Comparison of ENCODE assay signal across 8 mouse cellular contexts in genomic region chr6:55392453-55392852, GRCm38 (mm10). TPM values are rescaled to one million over a fixed set of nuclear protein-coding genes. Genes with fewer than 3 reads are reported as not detected.
A peak's percentile ranks its signal among the peaks of the same experiment; 100 is the strongest.
DNase-seq lines count a peak whose midpoint lies in the region; ATAC-seq and TF ChIP-seq lines count a peak whose summit lies in the region.

No protein-coding gene starts in this region.

- peak; percentile 47 for TF ChIP-seq CTCF in ES-Bruce4 (IDR thresholded peaks at IDR 0.05; ENCODE audit: low read depth, low read length)
- peak; percentile 75 for TF ChIP-seq CTCF in bone marrow macrophage, adult 2 months (IDR thresholded peaks at IDR 0.05; ENCODE audit: low read depth, low read length)
- peak; percentile 68 for TF ChIP-seq CTCF in lung, adult 2 months (IDR thresholded peaks at IDR 0.05; ENCODE audit: insufficient read depth, low read length)

- H3K9me3 ChIP-seq in ES-Bruce4 (replicated peaks; ENCODE audit: control insufficient read depth, insufficient read depth, low read length, poor library complexity, severe bottlenecking) = no peaks in the 10 kb centered on the region
- no peaks in the 10 kb centered on the region for H3K9me3 ChIP-seq in embryonic facial prominence, embryonic 14.5 days (ENCODE audit: control insufficient read depth, low read length)

- no peak overlapping the region for H3K9ac ChIP-seq in ES-Bruce4 (ENCODE audit: low read depth, poor library complexity, severe bottlenecking)
- H3K9ac ChIP-seq in embryonic facial prominence, embryonic 14.5 days (ENCODE audit: low read depth, low read length) = no peak overlapping the region

- no peak overlapping the region for H3K4me2 ChIP-seq in embryonic facial prominence, embryonic 14.5 days (ENCODE audit: low read depth, low read length)

- H3K4me1 ChIP-seq in ES-Bruce4 (ENCODE audit: control insufficient read depth, insufficient read depth, low read length) = no peaks in the 10 kb centered on the region
- H3K4me1 ChIP-seq in bone marrow macrophage, adult 2 months (ENCODE audit: control insufficient read depth, insufficient read depth, low read length) = no peaks in the 10 kb centered on the region
- H3K4me1 ChIP-seq in embryonic facial prominence, embryonic 14.5 days (ENCODE audit: control insufficient read depth, insufficient read depth, low read length) = peaks cover 20% of the 10 kb centered on the region; the same call in 1 of the 2 replicates
- no peaks in the 10 kb centered on the region for H3K4me1 ChIP-seq in lung, adult 2 months (ENCODE audit: control insufficient read depth, insufficient read depth, low read length)

- TF ChIP-seq EP300 in ES-Bruce4 (IDR thresholded peaks at IDR 0.05; ENCODE audit: insufficient read depth, low read depth, low read length) = no peak

- H3K36me3 ChIP-seq in ES-Bruce4 (ENCODE audit: control insufficient read depth, insufficient read depth, low read length, poor library complexity, severe bottlenecking) = no peaks in the 10 kb centered on the region
- no peaks in the 10 kb centered on the region for H3K36me3 ChIP-seq in embryonic facial prominence, embryonic 14.5 days (ENCODE audit: control insufficient read depth, insufficient read depth, low read length)

- DNase-seq in embryonic facial prominence, embryonic 14.5 days (ENCODE audit: low spot score) = peak; percentile 85
- peak; percentile 80 to 89 for DNase-seq in heart, postnatal 10 days
- peak; percentile 91 for DNase-seq in kidney, postnatal 4 days
- DNase-seq in lung, adult 2 months = peak; percentile 72
- peak; percentile 79 for DNase-seq in ovary, postnatal 14 days (ENCODE audit: low spot score)
- peak; percentile 44 to 54 for DNase-seq in thymus, postnatal 36 days

- WGBS in embryonic facial prominence, embryonic 14.5 days = 13% methylated on average over 4 of the region's 4 CpGs
- 12% methylated on average over 4 of the region's 4 CpGs for WGBS in lung, adult 2 months

- ATAC-seq in embryonic facial prominence, embryonic 14.5 days (ENCODE audit: low read depth) = peak; percentile 48; the same call in 1 of the 2 replicates

- no peaks in the 10 kb centered on the region for H3K27me3 ChIP-seq in ES-Bruce4 (ENCODE audit: control insufficient read depth, insufficient read depth, low read length, poor library complexity, severe bottlenecking)
- no peaks in the 10 kb centered on the region for H3K27me3 ChIP-seq in embryonic facial prominence, embryonic 14.5 days (replicated peaks; ENCODE audit: control insufficient read depth, insufficient read depth, low read length)

- no peak overlapping the region for H3K27ac ChIP-seq in ES-Bruce4 (ENCODE audit: insufficient read depth, low read length)
- no peak overlapping the region for H3K27ac ChIP-seq in bone marrow macrophage, adult 2 months (ENCODE audit: insufficient read depth, low read depth, low read length)
- no peak overlapping the region for H3K27ac ChIP-seq in embryonic facial prominence, embryonic 14.5 days (replicated peaks; ENCODE audit: low read depth, low read length)

- TF ChIP-seq POLR2A in ES-Bruce4 (IDR thresholded peaks at IDR 0.05; ENCODE audit: insufficient read depth, low read length) = no peak
- no peak for TF ChIP-seq POLR2A in bone marrow macrophage, adult 2 months (IDR thresholded peaks at IDR 0.05; ENCODE audit: borderline replicate concordance, low read depth, low read length)
- TF ChIP-seq POLR2A in lung, adult 2 months (IDR thresholded peaks at IDR 0.05; ENCODE audit: borderline replicate concordance, extremely low read depth, low read depth, low read length) = no peak

- intact Hi-C loops in heart, postnatal 10 days (cut with DNase I) = loop anchor here (1.0 to 5.0 kb wide), 4 partner anchors 60 to 558 kb away; partner anchors contain the start of gene Adcyap1r1

- no peak overlapping the region for H3K4me3 ChIP-seq in ES-Bruce4 (ENCODE audit: low read depth, low read length)
- no peak overlapping the region for H3K4me3 ChIP-seq in bone marrow macrophage, adult 2 months (ENCODE audit: insufficient read depth, low read length)
- no peak overlapping the region for H3K4me3 ChIP-seq in embryonic facial prominence, embryonic 14.5 days (ENCODE audit: low read depth, low read length)
- H3K4me3 ChIP-seq in lung, adult 2 months (replicated peaks; ENCODE audit: extremely low read depth, low read depth, low read length) = no peak overlapping the region

RNA-seq across cellular contexts. Expression of gene Ghrhr, which starts 16.4 kb away (rescaled TPM):
- polyA plus RNA-seq in ES-Bruce4 (2011; ENCODE audit: insufficient read depth, insufficient read length, low read depth, missing spikeins) = not detected in 2 replicates
- polyA plus RNA-seq in bone marrow macrophage, adult 2 months (2012; ENCODE audit: insufficient read depth, insufficient read length, missing spikeins) = not detected in 2 replicates
- not detected in 2 replicates for polyA plus RNA-seq in embryonic facial prominence, embryonic 14.5 days (2014; fragmentation: Nextera tagmentation; extraction: Ambion mirVana)
- total RNA-seq in heart, postnatal 10 days (2021) = not detected
- polyA plus RNA-seq in lung, adult 2 months (2012; rRNA removed) = not detected in 2 replicates

RNA-seq across cellular contexts. Expression of gene Aqp1, which starts 56.2 kb away (rescaled TPM):
- 0.43 and 0.60 TPM in 2 replicates for polyA plus RNA-seq in ES-Bruce4 (2011; ENCODE audit: insufficient read depth, insufficient read length, low read depth, missing spikeins)
- polyA plus RNA-seq in bone marrow macrophage, adult 2 months (2012; ENCODE audit: insufficient read depth, insufficient read length, missing spikeins) = not detected in 2 replicates
- polyA plus RNA-seq in embryonic facial prominence, embryonic 14.5 days (2014; fragmentation: Nextera tagmentation; extraction: Ambion mirVana) = 20.4 and 20.5 TPM in 2 replicates
- 100 to 1,000 TPM; 195 to 252 TPM for total RNA-seq in heart, postnatal 10 days (2021)
- 1,047 and 1,116 TPM in 2 replicates for polyA plus RNA-seq in lung, adult 2 months (2012; rRNA removed)

RNA-seq across cellular contexts. Expression of gene Adcyap1r1, which starts 59.3 kb away (rescaled TPM):
- 0.34 TPM in 1 of 2 replicates, not detected in the other for polyA plus RNA-seq in ES-Bruce4 (2011; ENCODE audit: insufficient read depth, insufficient read length, low read depth, missing spikeins)
- polyA plus RNA-seq in bone marrow macrophage, adult 2 months (2012; ENCODE audit: insufficient read depth, insufficient read length, missing spikeins) = not detected in 2 replicates
- 5.1 and 5.2 TPM in 2 replicates for polyA plus RNA-seq in embryonic facial prominence, embryonic 14.5 days (2014; fragmentation: Nextera tagmentation; extraction: Ambion mirVana)
- total RNA-seq in heart, postnatal 10 days (2021) = 1 to 10 TPM; 7.7 to 8.3 TPM
- polyA plus RNA-seq in lung, adult 2 months (2012; rRNA removed) = 2.9 and 3.9 TPM in 2 replicates

Comparison
In these comparisons a context has a peak if more than half of its experiments do, and no peak if none do; other contexts are left out.
1. RNA of gene Aqp1, which starts 56.2 kb away (polyA plus RNA-seq): 1,047 to 1,116 TPM in lung, adult 2 months; 20.4 to 20.5 TPM in embryonic facial prominence, embryonic 14.5 days, 0.43 to 0.60 TPM in ES-Bruce4 and not detected in bone marrow macrophage, adult 2 months; every median in the first group is over 10 times any median in the second.
2. Peak in every context shown above with its lines, with median percentiles within 50 percentile points of each other: CTCF ChIP-seq and DNase-seq.